Mouse (Mus musculus) spleen, adult 2 months (tissue): ENCODE measurements at regions not wholly inside any gene's neighbourhood (a gene's known extent, or its start where the extent isn't known, plus 50 kb on each side); places are given as distances from the start of the nearest gene placed in this dataset.

ENCODE experiments used
- DNase-seq, 2 experiments: peaks; one replicate each; pipeline versions ENCODE4 v3.0.0 to v3.0.0-alpha.2; 2012 to 2021; ENCODE audit warnings: low spot score in 2 of 2, low read depth in 1 of 2
- H3K27ac ChIP-seq: fragments of 200-500 bp; 2 replicates; pipeline ENCODE4 v1.5.1; 2012; ENCODE audit warnings: low read length, inconsistent platforms; ENCODE audit not compliant: insufficient read depth
- H3K27me3 ChIP-seq: fragments of 200-500 bp; 2 replicates; pipeline ENCODE4 v1.6.1; 2012; ENCODE audit warnings: mild to moderate bottlenecking, moderate library complexity, low read length, inconsistent platforms; ENCODE audit not compliant: control insufficient read depth, insufficient read depth
- H3K36me3 ChIP-seq: fragments of 200-500 bp; 2 replicates; pipeline ENCODE4 v1.6.1; 2012; ENCODE audit warnings: mild to moderate bottlenecking, low read length, inconsistent platforms; ENCODE audit not compliant: control insufficient read depth, insufficient read depth
- H3K4me1 ChIP-seq: fragments of 200-500 bp; 2 replicates; pipeline ENCODE4 v1.6.1; 2011; ENCODE audit warnings: inconsistent platforms; ENCODE audit not compliant: control insufficient read depth, insufficient read depth, insufficient read length
- H3K4me3 ChIP-seq: fragments of 200-500 bp; 2 replicates; pipeline ENCODE4 v1.5.1; 2011; ENCODE audit warnings: mild to moderate bottlenecking, inconsistent platforms; ENCODE audit not compliant: insufficient read depth, insufficient read length; ENCODE audit errors: extremely low read depth
- CTCF ChIP-seq: fragments of 200-500 bp; IDR thresholded peaks from 2 replicates; pipeline ENCODE4 v1.5.1; 2011; ENCODE audit warnings: mild to moderate bottlenecking, inconsistent platforms; ENCODE audit not compliant: insufficient read depth, insufficient read length, insufficient replicate concordance; ENCODE audit errors: extremely low read depth
- POLR2A ChIP-seq: fragments of 200-500 bp; IDR thresholded peaks from 2 replicates; pipeline ENCODE4 v1.6.1; 2011; ENCODE audit warnings: low read depth, low read length, inconsistent platforms
- WGBS: fragments of 180-500 bp; shearing (Covaris S2); methylation state at CpG from one replicate; pipeline ENCODE4 v1.1.7; 2018; 5-methylcytosine and 5-hydroxymethylcytosine counted together

GRCm38 (mm10) chrX:11444261-11444725, 116.7 kb downstream of the H2al1j start:
- no peaks in the 10 kb centered on the region for H3K36me3 ChIP-seq
- H3K27me3 ChIP-seq = no peaks in the 10 kb centered on the region
- no peak overlapping the region for H3K27ac ChIP-seq
- TF ChIP-seq CTCF (no peak), POLR2A (no peak)
- no peak for DNase-seq
- no peak overlapping the region for H3K4me3 ChIP-seq
- 39% methylated on average over 10 of the region's 10 CpGs for WGBS
- no peaks in the 10 kb centered on the region for H3K4me1 ChIP-seq

- no peak for TF ChIP-seq POLR2A
- DNase-seq = no peak
- Histone ChIP-seq H3K4me1 (no peaks in the 10 kb centered on the region), H3K27me3 (no peaks in the 10 kb centered on the region), H3K4me3 (no peak overlapping the region), H3K27ac (no peak overlapping the region), H3K36me3 (no peaks in the 10 kb centered on the region)
- WGBS = 89% methylated on average over 4 of the region's 4 CpGs
Measured at GRCm38 (mm10) chrX:11448711-11449110, 121.1 kb downstream of the H2al1j start.

- Histone ChIP-seq H3K4me1 (no peaks in the 10 kb centered on the region), H3K27me3 (no peaks in the 10 kb centered on the region), H3K36me3 (no peaks in the 10 kb centered on the region), H3K27ac (no peak overlapping the region), H3K4me3 (no peak overlapping the region)
- 79% methylated on average over 4 of the region's 4 CpGs for WGBS
- TF ChIP-seq POLR2A = no peak
- TF ChIP-seq CTCF = no peak
- no peak for DNase-seq
Measured at GRCm38 (mm10) chrX:11458521-11458920, 130.9 kb downstream of the H2al1j start.

- Histone ChIP-seq H3K4me1 (no peaks in the 10 kb centered on the region), H3K36me3 (no peaks in the 10 kb centered on the region), H3K27me3 (no peaks in the 10 kb centered on the region), H3K27ac (no peak overlapping the region), H3K4me3 (no peak overlapping the region)
- DNase-seq = no peak
- TF ChIP-seq POLR2A (no peak), CTCF (no peak)
- 72% methylated on average over 3 of the region's 3 CpGs for WGBS
Measured at GRCm38 (mm10) chrX:11463955-11464511, 136.4 kb downstream of the H2al1j start.

GRCm38 (mm10) chrX:11466191-11466590, 138.6 kb downstream of the H2al1j start:
- TF ChIP-seq POLR2A = no peak
- no peak for TF ChIP-seq CTCF
- no peak overlapping the region for H3K4me3 ChIP-seq
- no peaks in the 10 kb centered on the region for H3K27me3 ChIP-seq
- no peak overlapping the region for H3K27ac ChIP-seq
- DNase-seq = no peak
- H3K4me1 ChIP-seq = no peaks in the 10 kb centered on the region
- WGBS = 84% methylated on average over 4 of the region's 4 CpGs
- no peaks in the 10 kb centered on the region for H3K36me3 ChIP-seq

GRCm38 (mm10) chrX:11479696-11480339, 152.2 kb downstream of the H2al1j start:
- Histone ChIP-seq H3K4me1 (no peaks in the 10 kb centered on the region), H3K27ac (no peak overlapping the region), H3K27me3 (no peaks in the 10 kb centered on the region), H3K4me3 (no peak overlapping the region), H3K36me3 (no peaks in the 10 kb centered on the region)
- WGBS = 84% methylated on average over 16 of the region's 16 CpGs
- TF ChIP-seq CTCF (no peak), POLR2A (no peak)
- no peak for DNase-seq

GRCm38 (mm10) chrX:11482141-11482540, 154.5 kb downstream of the H2al1j start:
- DNase-seq = no peak
- no peaks in the 10 kb centered on the region for H3K36me3 ChIP-seq
- no peak overlapping the region for H3K4me3 ChIP-seq
- H3K27me3 ChIP-seq = no peaks in the 10 kb centered on the region
- no peak for TF ChIP-seq POLR2A
- no peak for TF ChIP-seq CTCF
- H3K27ac ChIP-seq = no peak overlapping the region
- no peaks in the 10 kb centered on the region for H3K4me1 ChIP-seq
- 82% methylated on average over 7 of the region's 7 CpGs for WGBS
